Mouse (Mus musculus) liver, adult (tissue): ENCODE results near the gene Hltf.

Source experiments
- GATA4 ChIP-seq: IDR thresholded peaks from 2 replicates; pipeline ENCODE4 v1.6.1; 2014; ENCODE audit warnings: mild to moderate bottlenecking, low read length; ENCODE audit not compliant: insufficient replicate concordance

Gene Hltf

DNA sequence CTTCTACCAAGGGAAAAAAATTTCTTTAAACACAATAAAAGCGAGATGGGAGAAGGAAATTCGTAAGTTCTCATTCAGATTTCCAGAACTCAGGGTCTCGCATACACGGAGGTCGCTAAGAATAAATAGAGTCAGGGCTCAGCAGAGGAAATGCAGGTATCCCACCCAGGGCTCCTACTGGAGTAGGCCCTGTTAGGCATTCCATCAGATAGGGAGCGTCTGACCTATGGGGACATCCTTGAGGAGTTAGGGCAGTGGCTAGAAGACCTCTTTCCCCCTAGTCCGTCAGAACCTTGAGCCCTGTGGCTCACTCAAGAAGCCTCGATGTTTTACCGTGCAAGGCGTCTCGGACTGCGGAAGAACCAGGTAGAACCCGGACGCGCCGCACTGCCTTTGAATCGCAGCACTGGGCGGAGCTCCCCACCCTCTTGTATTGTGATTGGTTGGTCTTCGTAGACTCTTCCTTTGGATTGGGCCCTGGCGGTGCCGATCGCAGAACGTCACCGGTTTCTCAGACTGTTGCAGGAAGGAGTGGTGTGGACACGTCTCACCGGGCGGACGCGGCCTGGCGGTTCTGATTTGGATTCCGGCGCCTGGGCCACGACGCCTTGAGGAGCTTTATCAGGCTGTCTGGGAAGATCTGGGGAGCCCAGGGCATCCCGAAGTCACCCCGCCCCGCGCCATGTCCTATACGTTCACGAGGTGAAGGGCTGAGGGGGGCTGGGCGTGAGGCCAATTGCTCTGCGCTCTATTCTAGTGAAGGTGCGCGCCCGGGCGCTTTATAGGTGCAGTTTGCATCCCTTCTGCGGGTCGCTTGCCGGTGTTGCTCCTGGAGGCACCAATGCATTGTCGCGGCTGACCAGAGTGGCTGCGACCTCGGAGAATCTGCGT, at the start of gene Hltf:
TSS of gene Hltf (plus strand) at position 506 of the 891 bp plus-strand sequence.
- TF ChIP-seq GATA4, result no peak

DNA sequence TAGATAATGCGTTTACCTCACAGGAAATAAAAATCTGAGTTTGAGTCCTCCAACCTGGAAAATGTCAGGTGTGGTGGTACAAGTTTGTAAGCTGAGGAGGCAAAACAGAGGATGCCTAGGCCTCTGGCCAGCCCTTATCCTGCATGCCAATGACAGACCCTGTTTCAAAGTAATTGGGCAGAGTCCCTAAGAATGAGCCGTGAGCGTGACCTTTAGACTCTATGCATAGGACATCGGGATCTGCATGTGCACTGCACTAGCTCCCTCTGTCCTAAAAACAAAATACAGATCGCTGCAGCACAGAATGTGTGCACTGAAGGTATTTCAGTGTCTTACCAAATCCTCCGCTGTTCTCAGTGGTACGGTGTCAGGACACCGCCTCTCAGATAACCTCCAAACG, 47.1 kb upstream of the Hltf start:
- TF ChIP-seq GATA4, result no peak

DNA sequence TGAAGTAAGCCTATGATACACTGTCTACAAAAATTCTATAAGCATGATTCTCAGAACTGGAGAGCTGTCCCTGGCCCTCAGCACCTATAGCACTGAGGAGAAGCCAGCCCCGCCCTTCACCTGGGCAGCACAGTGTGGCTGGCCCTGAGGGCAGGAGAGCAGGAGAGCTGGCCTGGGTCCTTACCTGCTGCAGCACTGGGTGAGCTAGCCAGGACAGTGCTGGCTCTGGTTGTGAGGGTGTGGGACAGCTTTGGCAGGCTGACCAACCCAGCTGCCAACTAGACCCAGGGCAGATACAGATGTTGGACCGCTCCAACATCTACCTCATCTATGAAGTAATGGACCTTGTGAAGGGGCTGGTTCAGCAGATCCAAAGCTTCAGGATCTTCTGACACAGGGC, 43.2 kb upstream of the Hltf start:
- no peak for TF ChIP-seq GATA4

DNA sequence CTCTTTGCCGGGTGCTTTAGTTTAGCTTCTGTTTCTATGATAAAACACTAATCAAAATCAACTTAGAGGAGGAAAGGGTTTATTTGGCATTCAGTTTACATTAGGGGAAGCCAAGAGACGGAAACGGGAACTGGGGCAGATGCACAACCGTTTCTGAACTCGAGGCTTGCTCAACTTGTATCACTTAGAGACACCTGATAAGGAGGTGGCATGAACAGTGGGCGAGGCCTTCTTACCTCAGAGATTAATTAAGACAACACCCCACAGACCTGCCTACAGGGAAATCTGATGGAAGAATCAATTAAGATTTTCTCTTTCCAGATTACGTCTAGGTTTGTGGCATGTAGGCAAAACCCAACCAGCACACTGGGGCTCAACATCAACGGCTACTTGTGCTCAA, 39.5 kb upstream of the Hltf start:
- no peak for TF ChIP-seq GATA4

DNA sequence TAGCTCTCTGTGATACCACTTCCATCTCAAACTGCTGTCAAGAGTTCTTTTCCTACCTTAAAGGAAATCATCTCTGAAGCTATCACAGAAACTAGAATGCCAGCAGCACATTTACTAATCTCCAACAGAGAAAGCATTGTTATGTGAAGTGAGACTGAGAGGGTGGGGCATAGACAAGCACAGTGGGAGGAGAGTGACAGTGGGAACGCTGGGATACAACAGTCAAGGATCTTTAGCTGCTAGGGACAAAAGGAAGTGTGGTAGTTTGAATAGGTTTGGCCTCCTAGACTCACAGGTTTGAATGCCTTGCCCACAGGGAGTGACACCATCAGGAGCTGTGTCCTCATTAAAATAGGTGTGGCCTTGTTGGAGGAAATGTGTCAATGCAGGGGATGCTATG, 33.8 kb upstream of the Hltf start:
- TF ChIP-seq GATA4, result no peak

DNA sequence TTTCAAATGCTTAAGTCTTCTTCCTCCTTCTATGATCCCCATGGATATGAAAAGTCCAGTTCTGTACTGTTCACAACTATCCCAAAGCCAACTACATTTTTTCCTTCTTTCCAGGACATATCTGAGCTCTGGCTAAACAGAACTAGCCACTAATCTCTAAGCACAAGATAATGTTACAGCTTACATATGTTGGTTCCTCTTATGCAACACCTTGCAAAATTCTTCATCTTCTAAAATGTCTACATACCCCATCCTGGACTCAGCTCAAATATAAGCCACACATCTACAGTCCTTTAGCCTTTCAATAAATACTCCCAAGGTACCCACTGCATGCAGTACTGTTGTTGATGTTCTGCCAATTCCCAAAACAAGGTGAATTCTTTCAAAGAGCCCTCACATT, 31.1 kb upstream of the Hltf start:
- no peak for TF ChIP-seq GATA4

DNA sequence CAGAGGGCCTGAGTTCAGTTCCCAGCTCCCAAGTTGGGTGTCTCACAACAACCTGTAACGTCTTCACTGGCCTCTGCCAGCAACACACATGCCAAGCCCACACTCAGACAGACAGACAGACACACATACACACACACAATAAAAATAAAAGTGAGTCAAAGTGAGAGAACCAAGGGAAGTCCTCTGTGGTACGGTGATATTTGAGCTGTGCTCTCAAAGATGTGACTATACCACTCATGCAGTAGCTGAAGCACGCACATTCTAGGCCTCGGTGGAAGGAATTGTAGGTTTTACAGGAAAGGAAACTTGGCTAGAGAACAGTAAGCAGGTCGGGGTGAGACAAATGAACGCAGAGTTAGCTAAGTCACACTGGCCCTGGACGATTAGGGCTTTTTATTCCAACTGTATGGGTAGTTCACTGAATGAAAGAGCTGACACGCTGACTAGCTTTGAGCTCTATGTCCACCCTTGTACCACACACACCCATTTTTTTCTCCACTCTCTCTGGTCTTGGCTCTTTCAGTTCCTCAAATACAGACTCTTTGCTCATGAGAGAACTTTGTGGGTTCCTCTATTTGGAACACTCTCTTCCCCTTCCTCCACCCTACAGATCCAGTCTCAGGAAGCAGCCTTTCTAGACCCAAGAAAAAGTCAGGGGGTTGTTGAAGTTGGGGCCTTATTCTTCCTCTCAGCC, 30.5 kb upstream of the Hltf start:
- TF ChIP-seq GATA4, result no peak

DNA sequence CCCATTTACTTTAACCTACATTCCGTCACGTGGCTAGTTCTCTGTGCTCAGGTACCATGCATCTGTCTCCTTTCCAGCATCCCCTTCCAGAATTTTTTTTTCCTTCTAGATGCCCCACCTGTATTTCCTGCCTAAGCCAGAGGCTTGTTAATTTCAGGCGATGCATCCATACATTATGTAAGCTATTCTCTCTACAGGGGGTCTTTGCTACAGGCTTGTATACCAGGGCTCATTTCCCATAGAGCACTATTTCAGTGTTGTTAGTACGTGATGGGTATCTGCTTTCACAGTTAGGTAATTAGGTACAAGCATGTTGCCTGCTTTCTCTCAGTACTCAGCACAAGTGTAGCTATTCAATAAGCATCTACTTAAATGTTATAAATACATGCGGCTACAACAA, 29.8 kb upstream of the Hltf start:
- TF ChIP-seq GATA4, result no peak

DNA sequence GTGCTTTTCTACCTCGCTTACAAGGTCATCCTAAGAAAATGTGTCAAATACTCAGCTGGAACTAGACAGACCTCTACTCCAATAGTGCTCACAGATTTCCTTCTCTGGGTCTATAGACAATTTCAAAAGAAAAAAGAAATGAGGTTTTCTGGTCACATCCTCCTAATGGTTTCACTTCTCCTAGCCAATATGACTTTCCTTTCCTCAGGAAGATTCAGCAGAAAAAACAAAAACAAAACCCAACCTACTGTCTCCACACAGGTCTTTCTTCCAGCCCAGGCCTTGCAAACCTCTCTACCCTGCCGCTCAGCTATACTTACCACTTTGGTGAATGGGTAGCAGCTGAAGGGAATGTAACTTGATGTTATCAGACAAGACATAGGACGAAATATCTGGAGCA, 29.0 kb upstream of the Hltf start:
- TF ChIP-seq GATA4, result no peak

DNA sequence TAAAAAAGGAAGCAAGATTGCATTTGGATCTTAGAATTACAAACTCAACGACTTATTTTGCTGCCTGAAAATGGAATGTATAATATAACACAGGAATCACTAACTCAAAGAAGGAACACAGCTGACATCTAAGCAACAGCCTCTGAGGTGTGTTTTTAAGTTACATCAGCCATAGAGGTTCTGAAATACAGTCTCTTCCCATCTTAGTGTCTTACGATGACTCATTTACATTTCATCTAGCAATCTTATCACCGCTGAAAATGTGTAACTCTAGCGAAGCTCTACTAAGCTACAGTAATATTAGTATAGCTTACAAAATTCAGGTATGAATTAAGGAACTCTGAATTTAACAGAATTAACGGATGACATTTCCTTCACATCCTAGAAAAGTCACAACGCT, 26.8 kb upstream of the Hltf start:
- no peak for TF ChIP-seq GATA4

DNA sequence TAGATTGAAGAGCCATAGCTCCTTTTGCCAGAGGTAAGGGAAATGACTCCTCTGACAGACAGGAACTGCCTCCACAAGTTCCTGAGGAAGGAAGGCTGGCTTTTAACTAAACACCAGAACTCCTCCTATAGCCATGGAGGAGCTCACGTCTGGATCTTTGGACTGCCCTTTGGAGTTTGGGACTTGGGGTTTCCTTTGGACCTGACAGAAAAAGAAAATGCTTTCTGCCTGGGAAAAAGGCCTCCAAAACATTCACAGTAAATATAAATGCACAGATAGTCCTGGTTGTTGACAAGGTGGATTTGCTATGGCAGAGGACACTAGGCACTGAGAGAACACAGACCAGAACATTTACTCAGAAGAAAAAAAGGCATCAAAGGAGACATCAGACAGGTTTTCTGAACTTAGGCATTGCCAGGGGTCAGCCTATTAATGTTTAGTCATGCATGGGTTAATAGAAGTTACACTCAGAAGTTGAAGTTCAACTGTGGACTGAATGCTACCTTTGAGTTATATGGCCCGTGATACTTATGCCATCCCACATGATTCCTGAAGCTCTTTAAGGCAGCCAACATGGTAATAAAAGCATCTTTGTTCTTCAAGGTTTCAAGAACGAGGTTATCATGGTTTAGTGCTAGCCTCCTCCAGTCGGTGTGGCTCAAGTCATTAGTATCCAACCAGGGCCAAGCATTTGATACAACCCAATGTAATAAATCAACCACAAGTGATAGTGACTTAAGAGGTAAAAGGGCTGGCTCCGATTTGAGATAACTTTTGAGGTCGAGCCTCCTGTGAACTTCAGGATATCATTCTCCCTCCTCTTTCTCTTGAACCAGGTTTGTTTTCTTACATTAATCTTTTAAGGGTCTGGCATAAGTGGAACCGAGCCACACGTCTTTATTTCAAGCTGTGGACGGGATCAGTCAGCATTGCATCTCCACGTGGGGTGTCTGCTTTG, 23.6 kb upstream of the Hltf start:
- no peak for TF ChIP-seq GATA4

DNA sequence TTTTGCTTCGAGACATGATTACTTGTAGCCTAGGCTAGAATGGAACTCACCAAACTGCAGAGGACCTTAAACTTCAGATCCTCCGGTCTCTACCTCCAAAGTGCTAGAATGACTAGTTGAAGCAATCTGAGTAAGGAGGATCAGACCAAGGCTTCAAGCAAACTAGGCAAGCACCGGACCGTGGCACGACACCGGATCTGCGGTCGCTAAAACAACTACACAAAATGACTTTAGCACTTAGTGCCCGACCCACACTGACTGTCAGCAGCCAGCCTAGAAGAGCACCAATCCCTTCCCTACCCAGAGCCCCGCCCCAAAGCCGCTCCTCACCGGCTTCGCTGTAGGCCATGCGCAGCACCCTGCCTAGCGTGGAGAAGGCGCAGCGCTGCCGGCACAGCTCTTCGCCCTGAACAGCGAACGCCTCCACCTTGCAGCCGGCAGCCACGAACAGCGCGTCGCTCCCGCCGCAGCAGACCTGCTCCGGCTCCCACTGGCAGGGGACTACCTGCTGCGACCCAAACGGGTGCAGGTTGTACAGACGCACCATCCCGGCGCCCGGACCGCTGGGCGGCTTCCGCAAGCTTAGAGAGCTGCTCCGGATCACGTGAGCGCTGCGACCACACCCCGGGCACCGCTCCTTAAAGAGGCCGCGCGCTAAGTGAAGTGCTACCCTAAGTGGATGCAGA, 22.7 kb upstream of the Hltf start, which contains the start of gene Hps3:
TSS of gene Hps3 (minus strand) at position 597 of the 686 bp plus-strand sequence.
- no peak; the same call in 1 of the 2 replicates for TF ChIP-seq GATA4

DNA sequence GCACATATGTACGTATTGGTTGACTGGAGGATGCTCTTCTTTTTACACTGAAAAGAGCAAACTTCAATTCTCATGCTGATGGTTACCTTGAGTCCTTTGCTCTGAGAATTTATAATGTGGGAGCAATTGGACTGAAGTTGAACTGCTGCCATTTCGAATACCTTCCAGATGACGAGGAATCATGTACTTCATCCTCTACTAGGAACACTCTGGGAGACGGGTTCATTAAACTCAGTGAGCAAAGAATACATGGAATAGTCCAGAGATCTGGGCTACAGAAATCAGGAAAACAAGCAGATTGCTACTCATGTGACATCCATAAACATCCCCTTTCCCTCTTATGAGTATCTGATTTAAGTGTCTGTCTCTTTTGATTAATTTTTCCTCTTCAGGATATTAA, 21.5 kb upstream of the Hltf start:
- no peak for TF ChIP-seq GATA4

DNA sequence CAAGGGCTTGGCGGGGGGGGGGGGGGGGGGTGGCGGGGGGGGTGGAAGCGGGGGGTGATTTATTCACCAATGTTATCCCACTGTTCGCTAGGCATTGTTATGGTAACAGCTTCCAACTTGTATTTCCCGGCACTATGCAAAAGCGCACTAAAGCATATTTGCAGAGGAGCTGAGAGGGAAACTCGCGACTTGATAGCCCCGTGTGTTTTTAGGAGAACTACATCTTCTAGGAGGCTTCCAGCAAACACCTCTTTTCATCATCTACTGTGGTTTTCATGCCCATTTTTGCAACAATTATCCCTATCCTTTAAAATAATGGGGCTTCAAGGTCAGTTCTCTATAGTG, 558 bp downstream of the Hltf start:
- no peak for TF ChIP-seq GATA4
